In the genomic region with DNA sequence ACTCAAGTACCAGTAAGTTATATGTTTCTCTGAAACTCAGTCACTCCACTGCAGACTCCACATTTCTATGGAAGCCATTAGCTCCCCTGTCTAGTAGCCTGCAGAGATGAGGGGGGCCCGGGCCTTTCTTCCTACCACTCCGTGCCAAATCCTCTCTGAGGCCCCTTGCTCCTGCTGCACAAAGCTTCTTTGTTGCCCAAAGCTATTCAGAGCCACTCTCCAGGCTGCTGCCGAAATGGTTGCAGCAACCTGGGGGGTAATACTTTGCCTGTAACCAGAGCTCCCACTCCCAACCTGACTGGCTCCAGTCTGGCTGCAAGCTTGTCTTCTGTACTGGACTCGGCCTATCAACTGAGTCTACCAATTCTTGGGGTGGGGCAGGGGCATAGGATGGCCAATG, we compare ENCODE assay signal across 12 mouse cellular contexts. TPM values are rescaled to one million over a fixed set of nuclear protein-coding genes. Genes with fewer than 3 reads are reported as not detected.
DNase-seq lines count a peak whose midpoint lies in the region; ATAC-seq and TF ChIP-seq lines count a peak whose summit lies in the region.
"Had no signal": no experiment of that assay in that cellular context is flagged by ENCODE, and none has a peak within 500 bp of the region (broad histone marks: within the 10 kb centered on the region; RNA-seq: fewer than 3 reads in every experiment).

No protein-coding gene starts in this region.

- H3K27ac ChIP-seq in limb, embryonic 11.5 days (replicated peaks; ENCODE audit: low read depth, low read length): peak overlapping the region; percentile 58
- no peak overlapping the region; the same call in 1 of the 2 replicates for H3K27ac ChIP-seq in limb, embryonic 10.5 days
- no peak overlapping the region for H3K27ac ChIP-seq in forebrain, embryonic 13.5 days
- H3K27ac ChIP-seq in hindbrain, postnatal 0 days: no peak overlapping the region
- H3K27ac ChIP-seq in neural tube, embryonic 14.5 days (ENCODE audit: low read depth, low read length): no peak overlapping the region
- H3K27ac ChIP-seq: embryonic facial prominence, embryonic 15.5 days had no signal

- ATAC-seq in limb, embryonic 11.5 days (ENCODE audit: insufficient number of reproducible peaks, low FRiP score, low TSS enrichment, low read depth): peak; percentile 70
- ATAC-seq in forebrain, embryonic 13.5 days: peak; percentile 77
- ATAC-seq in hindbrain, postnatal 0 days: peak; percentile 78
- peak; percentile 46; the same call in 1 of the 2 replicates for ATAC-seq in neural tube, embryonic 14.5 days (ENCODE audit: low read depth)
- ATAC-seq: activated CD4-positive, CD25-positive, alpha-beta regulatory T cell, adult 4 months had no signal

- no peaks in the 10 kb centered on the region for H3K4me1 ChIP-seq in limb, embryonic 11.5 days (ENCODE audit: control insufficient read depth, insufficient read depth, low read length)
- H3K4me1 ChIP-seq in limb, embryonic 10.5 days: peaks cover 12% of the 10 kb centered on the region
- H3K4me1 ChIP-seq in forebrain, embryonic 13.5 days: 0 out of 2 replicates have a peak, but pooled peaks cover 5% of the 10 kb centered on the region
- H3K4me1 ChIP-seq in hindbrain, postnatal 0 days (ENCODE audit: insufficient read depth, low read length): no peaks in the 10 kb centered on the region
- no peaks in the 10 kb centered on the region for H3K4me1 ChIP-seq in neural tube, embryonic 14.5 days (ENCODE audit: control insufficient read depth, insufficient read depth, low read length)
- H3K4me1 ChIP-seq: embryonic facial prominence, embryonic 15.5 days had no signal

- 40% methylated on average over 4 of the region's 4 CpGs for WGBS in limb, embryonic 11.5 days
- whole genome bisulfite sequencing in limb, embryonic 10.5 days: 40% methylated on average over 4 of the region's 4 CpGs
- WGBS in forebrain, embryonic 13.5 days: 24% methylated on average over 4 of the region's 4 CpGs
- WGBS in hindbrain, postnatal 0 days: 52% methylated on average over 4 of the region's 4 CpGs
- WGBS in neural tube, embryonic 14.5 days: 26% methylated on average over 4 of the region's 4 CpGs

- no peaks in the 10 kb centered on the region for H3K36me3 ChIP-seq in limb, embryonic 11.5 days (ENCODE audit: control insufficient read depth, insufficient read depth, low read length)
- no peaks in the 10 kb centered on the region for H3K36me3 ChIP-seq in limb, embryonic 10.5 days
- H3K36me3 ChIP-seq in forebrain, embryonic 13.5 days (ENCODE audit: poor library complexity, severe bottlenecking): no peaks in the 10 kb centered on the region
- H3K36me3 ChIP-seq in hindbrain, postnatal 0 days (ENCODE audit: insufficient read depth, low read length): no peaks in the 10 kb centered on the region
- no peaks in the 10 kb centered on the region for H3K36me3 ChIP-seq in neural tube, embryonic 14.5 days (ENCODE audit: control insufficient read depth, insufficient read depth, low read length)
- H3K36me3 ChIP-seq: embryonic facial prominence, embryonic 15.5 days; heart, embryonic 12.5 days had no signal

- H3K27me3 ChIP-seq in limb, embryonic 11.5 days (ENCODE audit: control insufficient read depth, insufficient read depth, low read length): peaks cover 4% of the 10 kb centered on the region; the same call in 1 of the 2 replicates
- H3K27me3 ChIP-seq in limb, embryonic 10.5 days (ENCODE audit: low read depth, poor library complexity, severe bottlenecking): peaks cover 99% of the 10 kb centered on the region
- H3K27me3 ChIP-seq in forebrain, embryonic 13.5 days: peaks cover 25% of the 10 kb centered on the region; the same call in 1 of the 2 replicates
- no peaks in the 10 kb centered on the region; the same call in 1 of the 2 replicates for H3K27me3 ChIP-seq in hindbrain, postnatal 0 days (ENCODE audit: insufficient read depth, low read length)
- no peaks in the 10 kb centered on the region for H3K27me3 ChIP-seq in neural tube, embryonic 14.5 days (ENCODE audit: control insufficient read depth, insufficient read depth, low read length)

- no peak overlapping the region for H3K4me3 ChIP-seq in limb, embryonic 11.5 days (ENCODE audit: low read depth, low read length)
- H3K4me3 ChIP-seq in limb, embryonic 10.5 days: no peak overlapping the region
- no peak overlapping the region for H3K4me3 ChIP-seq in forebrain, embryonic 13.5 days
- no peak overlapping the region for H3K4me3 ChIP-seq in hindbrain, postnatal 0 days (ENCODE audit: low read length)
- no peak overlapping the region for H3K4me3 ChIP-seq in neural tube, embryonic 14.5 days (ENCODE audit: low read depth, low read length)
- H3K4me3 ChIP-seq: embryonic facial prominence, embryonic 15.5 days; heart, embryonic 12.5 days had no signal

- H3K9me3 ChIP-seq in limb, embryonic 11.5 days (ENCODE audit: control insufficient read depth, low read length): no peaks in the 10 kb centered on the region
- no peaks in the 10 kb centered on the region for H3K9me3 ChIP-seq in limb, embryonic 10.5 days (replicated peaks)
- no peaks in the 10 kb centered on the region for H3K9me3 ChIP-seq in forebrain, embryonic 13.5 days (replicated peaks)
- H3K9me3 ChIP-seq in hindbrain, postnatal 0 days (ENCODE audit: low read length): no peaks in the 10 kb centered on the region
- H3K9me3 ChIP-seq in neural tube, embryonic 14.5 days (ENCODE audit: control insufficient read depth, low read length): no peaks in the 10 kb centered on the region
- H3K9me3 ChIP-seq: embryonic facial prominence, embryonic 15.5 days; heart, embryonic 12.5 days had no signal

- DNase-seq in limb, embryonic 11.5 days (ENCODE audit: low spot score): peak; percentile 27
- DNase-seq in limb, embryonic 10.5 days (ENCODE audit: low spot score): no peak
- peak; percentile 17 for DNase-seq in hindbrain, postnatal 0 days (ENCODE audit: low spot score)
- no peak for DNase-seq in cerebellum, postnatal 36 days
- no peak for DNase-seq in thymus, postnatal 10 days (ENCODE audit: low spot score in 2 of 2)
- DNase-seq in lung, postnatal 36 days: no peak
- DNase-seq: B cell, adult 2 months had no signal

- TF ChIP-seq CTCF in hindbrain, postnatal 0 days (IDR thresholded peaks at IDR 0.05; ENCODE audit: low read depth): no peak

- no peak overlapping the region for H3K4me2 ChIP-seq in limb, embryonic 11.5 days (ENCODE audit: low read depth, severe bottlenecking)
- H3K4me2 ChIP-seq in forebrain, embryonic 13.5 days: no peak overlapping the region
- H3K4me2 ChIP-seq in hindbrain, postnatal 0 days (ENCODE audit: low read depth, low read length): no peak overlapping the region
- H3K4me2 ChIP-seq in neural tube, embryonic 14.5 days (ENCODE audit: low read depth, low read length): no peak overlapping the region
- H3K4me2 ChIP-seq: embryonic facial prominence, embryonic 15.5 days; heart, embryonic 12.5 days had no signal

- H3K9ac ChIP-seq in limb, embryonic 11.5 days (ENCODE audit: low read length): no peak overlapping the region
- no peak overlapping the region for H3K9ac ChIP-seq in forebrain, embryonic 13.5 days
- no peak overlapping the region for H3K9ac ChIP-seq in hindbrain, postnatal 0 days (replicated peaks; ENCODE audit: low read length)
- H3K9ac ChIP-seq in neural tube, embryonic 14.5 days (replicated peaks; ENCODE audit: low read depth, low read length): no peak overlapping the region
- H3K9ac ChIP-seq: embryonic facial prominence, embryonic 15.5 days; heart, embryonic 12.5 days had no signal

RNA-seq across cellular contexts. Expression of gene Stard8, which starts 17.2 kb away (rescaled TPM):
- polyA plus RNA-seq in limb, embryonic 11.5 days (2014; fragmentation: Nextera tagmentation; extraction: Ambion mirVana): 4.3 and 5.1 TPM in 2 replicates
- 8.7 and 9.5 TPM in 2 replicates for polyA plus RNA-seq in limb, embryonic 10.5 days (2016; fragmentation: Nextera tagmentation; extraction: Ambion mirVana)
- 2.8 and 3.0 TPM in 2 replicates for polyA plus RNA-seq in forebrain, embryonic 13.5 days (2015; fragmentation: Nextera tagmentation; extraction: Ambion mirVana)
- total RNA-seq in hindbrain, postnatal 0 days (2014; rRNA removed): 8.2 and 13.0 TPM in 2 replicates
- polyA plus RNA-seq in hindbrain, postnatal 0 days (2015; fragmentation: Nextera tagmentation; extraction: Ambion mirVana): 4.2 and 4.6 TPM in 2 replicates
- 1.4 and 5.1 TPM in 2 replicates for polyA plus RNA-seq in neural tube, embryonic 14.5 days (2014; fragmentation: Nextera tagmentation; extraction: Ambion mirVana)

Comparison
In these comparisons a context has a peak if more than half of its experiments do, and no peak if none do; other contexts are left out.
1. DNase-seq: peak in limb, embryonic 11.5 days (single experiment) and hindbrain, postnatal 0 days (single experiment); none in limb, embryonic 10.5 days (single experiment), cerebellum, postnatal 36 days (0 of 2), thymus, postnatal 10 days (0 of 2) and lung, postnatal 36 days (single experiment).
2. Peak in every context shown above with its lines, with median percentiles within 50 percentile points of each other: ATAC-seq.